Mouse (Mus musculus) midbrain, embryonic 13.5 days (tissue): ENCODE results near the gene Ccnd2. TPM values are rescaled to one million over a fixed set of nuclear protein-coding genes. Genes with fewer than 3 reads are reported as not detected.

Experiments used
- ATAC-seq: fragments of 200-750 bp; cut with Nextera tagmentation; 2 replicates; pipeline ENCODE4 v1.8.0; 2017; ENCODE audit warnings: mild to moderate bottlenecking, moderate TSS enrichment, moderate library complexity
- H3K27ac ChIP-seq: fragments of 300-500 bp; sonication (generic); 2 replicates; pipeline ENCODE4 v1.5.1; 2015; ENCODE audit warnings: inconsistent platforms, mild to moderate bottlenecking, moderate library complexity
- H3K27me3 ChIP-seq: fragments of 300-500 bp; sonication (generic); 2 replicates; pipeline ENCODE4 v1.6.1; 2015; ENCODE audit warnings: mild to moderate bottlenecking, inconsistent platforms
- H3K36me3 ChIP-seq: fragments of 300-500 bp; sonication (generic); 2 replicates; pipeline ENCODE4 v1.6.1; 2015; ENCODE audit warnings: mild to moderate bottlenecking, inconsistent platforms
- H3K4me1 ChIP-seq: fragments of 300-500 bp; sonication (generic); replicated peaks from 2 replicates; pipeline ENCODE4 v1.6.1; 2015; ENCODE audit warnings: inconsistent platforms
- H3K4me2 ChIP-seq: fragments of 300-500 bp; sonication (generic); replicated peaks from 2 replicates; pipeline ENCODE4 v1.6.1; 2015; ENCODE audit warnings: moderate library complexity, mild to moderate bottlenecking, inconsistent platforms
- H3K4me3 ChIP-seq: fragments of 300-500 bp; sonication (generic); replicated peaks from 2 replicates; pipeline ENCODE4 v1.5.1; 2015; ENCODE audit warnings: mild to moderate bottlenecking, inconsistent platforms
- H3K9ac ChIP-seq: fragments of 300-500 bp; sonication (generic); replicated peaks from 2 replicates; pipeline ENCODE4 v1.6.1; 2015; ENCODE audit warnings: mild to moderate bottlenecking, inconsistent platforms
- H3K9me3 ChIP-seq: fragments of 300-500 bp; sonication (generic); 2 replicates; pipeline ENCODE4 v1.6.1; 2016; ENCODE audit warnings: mild to moderate bottlenecking, inconsistent platforms
- WGBS: fragments of 180-500 bp; shearing (Covaris S2); methylation state at CpG from one replicate; pipeline ENCODE4 v1.1.7; 2015; 5-methylcytosine and 5-hydroxymethylcytosine counted together
- polyA plus RNA-seq: library from polyadenylated mRNA; unstranded; fragments of >200 nt; fragmentation: Nextera tagmentation; extraction: Ambion mirVana; gene quantifications from 2 replicates; pipeline ENCODE4 v1.2.1, GENCODE M21; 2015

Gene Ccnd2
- polyA plus RNA-seq, 1 experiment from 2014 or later, result 837 TPM

DNA sequence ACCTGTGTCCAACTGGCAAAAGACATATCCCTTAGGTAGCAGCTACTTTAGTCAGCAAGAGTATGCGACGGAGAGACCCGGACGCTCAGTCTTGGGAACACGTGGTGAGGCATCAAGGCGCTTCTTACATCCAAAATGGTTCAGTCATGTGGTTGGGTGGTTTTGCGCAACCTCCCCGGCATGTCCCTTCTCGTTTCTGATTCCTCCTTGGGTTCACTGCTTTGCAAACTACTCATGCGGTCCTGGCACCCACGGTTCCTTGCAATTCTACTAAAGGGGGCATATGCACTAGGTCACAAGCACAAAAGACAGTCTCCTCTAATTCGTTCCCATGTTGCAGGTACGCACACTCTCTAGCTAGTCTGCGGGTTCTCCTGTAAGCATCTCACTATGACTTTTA is 22.3 kb downstream of the Ccnd2 start:
- 93% methylated on average over 14 of the region's 14 CpGs for WGBS
- H3K36me3 ChIP-seq, result peaks cover 21% of the 10 kb centered on the region
- H3K4me1 ChIP-seq, result peaks cover 28% of the 10 kb centered on the region
- H3K9ac ChIP-seq, result no peak overlapping the region
- H3K27me3 ChIP-seq, result no peaks in the 10 kb centered on the region
- no peak overlapping the region for H3K4me2 ChIP-seq
- ATAC-seq, result no peak
- no peaks in the 10 kb centered on the region for H3K9me3 ChIP-seq
- H3K27ac ChIP-seq, result no peak overlapping the region
- no peak overlapping the region for H3K4me3 ChIP-seq

DNA sequence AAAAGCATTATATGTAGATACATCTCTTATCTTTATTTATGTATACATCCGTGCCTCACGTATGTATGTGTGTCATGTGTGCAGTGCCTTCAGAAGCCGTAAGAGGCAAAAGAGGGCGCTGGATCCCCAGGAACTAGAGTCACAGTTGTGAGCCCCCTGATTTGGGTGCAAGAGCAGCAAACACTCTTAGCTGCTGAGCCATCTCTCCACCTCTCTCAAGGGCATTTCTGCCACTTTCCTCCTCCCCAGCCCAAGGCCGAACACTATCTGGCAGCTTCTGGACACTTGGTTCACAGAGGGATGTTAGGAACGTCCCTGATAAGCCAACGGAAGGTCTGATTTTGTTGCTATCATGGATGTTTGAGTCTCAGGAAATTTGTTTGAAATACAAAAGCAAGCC is 28.5 kb downstream of the Ccnd2 start:
- no peak for ATAC-seq
- Histone ChIP-seq H3K36me3 (peaks cover 16% of the 10 kb centered on the region), H3K4me1 (no peaks in the 10 kb centered on the region), H3K9ac (no peak overlapping the region), H3K27ac (no peak overlapping the region), H3K4me2 (no peak overlapping the region), H3K4me3 (no peak overlapping the region), H3K27me3 (no peaks in the 10 kb centered on the region), H3K9me3 (no peaks in the 10 kb centered on the region)
- WGBS, result 85% methylated on average over 7 of the region's 7 CpGs

DNA sequence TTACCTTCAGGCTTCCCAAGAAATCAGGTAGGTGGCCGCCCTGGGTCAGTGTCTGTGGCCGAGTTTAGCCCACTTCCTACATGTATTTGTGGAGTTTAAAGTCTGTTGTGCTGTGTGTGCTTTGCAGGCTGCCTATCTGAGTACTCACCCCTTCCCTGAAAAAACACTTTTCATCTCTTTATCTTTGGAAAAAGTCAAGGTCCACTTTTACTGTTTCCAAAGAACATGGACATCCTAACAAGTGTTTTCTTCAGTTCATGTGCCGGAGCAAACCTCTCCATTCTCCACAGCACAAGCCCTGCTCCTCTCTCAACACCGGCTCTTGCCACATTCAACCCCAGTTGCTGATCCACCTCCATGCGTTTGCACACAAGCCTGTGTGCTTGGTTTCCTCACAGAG is 29.0 kb downstream of the Ccnd2 start:
- ATAC-seq, result no peak
- Histone ChIP-seq H3K27ac (no peak overlapping the region), H3K9ac (no peak overlapping the region), H3K4me3 (no peak overlapping the region), H3K9me3 (no peaks in the 10 kb centered on the region), H3K27me3 (no peaks in the 10 kb centered on the region), H3K36me3 (peaks cover 13% of the 10 kb centered on the region), H3K4me1 (no peaks in the 10 kb centered on the region), H3K4me2 (no peak overlapping the region)
- 87% methylated on average over 5 of the region's 5 CpGs for WGBS

DNA sequence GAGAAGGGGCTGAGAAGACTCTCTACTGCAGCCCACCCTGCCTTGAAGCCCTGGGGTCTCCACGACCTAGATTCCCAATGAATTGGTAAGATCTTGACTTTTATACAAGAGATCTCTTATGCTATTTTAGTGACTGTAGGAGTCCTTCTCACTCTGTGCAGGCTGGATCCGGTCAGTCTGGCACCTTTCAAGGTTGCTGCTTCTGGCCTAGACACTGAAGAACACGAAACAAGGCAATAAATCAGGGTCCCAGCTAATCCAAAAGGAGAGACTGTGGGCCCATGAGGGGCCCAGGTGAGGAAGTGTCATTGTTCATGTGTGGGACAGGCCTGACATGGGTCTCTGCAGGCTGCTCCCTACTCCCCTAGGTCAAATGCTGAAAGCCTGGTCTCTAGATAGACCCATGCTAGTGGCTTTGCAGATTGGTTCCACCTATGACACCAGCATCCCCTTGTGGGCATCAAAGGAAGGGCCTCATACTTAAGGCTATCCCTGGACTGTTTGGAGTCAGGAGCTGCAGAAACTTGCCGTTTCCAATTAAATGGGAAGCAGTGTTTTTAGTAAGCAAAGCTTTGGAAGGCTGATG is 29.7 kb downstream of the Ccnd2 start:
- peaks cover 7% of the 10 kb centered on the region for H3K36me3 ChIP-seq
- 84% methylated on average over 4 of the region's 4 CpGs for WGBS
- no peak overlapping the region for H3K9ac ChIP-seq
- ATAC-seq, result peak; percentile 40; the same call in 1 of the 2 replicates
- H3K27me3 ChIP-seq, result no peaks in the 10 kb centered on the region
- H3K27ac ChIP-seq, result no peak overlapping the region
- no peaks in the 10 kb centered on the region for H3K4me1 ChIP-seq
- H3K4me2 ChIP-seq, result no peak overlapping the region
- H3K9me3 ChIP-seq, result no peaks in the 10 kb centered on the region
- H3K4me3 ChIP-seq, result no peak overlapping the region

DNA sequence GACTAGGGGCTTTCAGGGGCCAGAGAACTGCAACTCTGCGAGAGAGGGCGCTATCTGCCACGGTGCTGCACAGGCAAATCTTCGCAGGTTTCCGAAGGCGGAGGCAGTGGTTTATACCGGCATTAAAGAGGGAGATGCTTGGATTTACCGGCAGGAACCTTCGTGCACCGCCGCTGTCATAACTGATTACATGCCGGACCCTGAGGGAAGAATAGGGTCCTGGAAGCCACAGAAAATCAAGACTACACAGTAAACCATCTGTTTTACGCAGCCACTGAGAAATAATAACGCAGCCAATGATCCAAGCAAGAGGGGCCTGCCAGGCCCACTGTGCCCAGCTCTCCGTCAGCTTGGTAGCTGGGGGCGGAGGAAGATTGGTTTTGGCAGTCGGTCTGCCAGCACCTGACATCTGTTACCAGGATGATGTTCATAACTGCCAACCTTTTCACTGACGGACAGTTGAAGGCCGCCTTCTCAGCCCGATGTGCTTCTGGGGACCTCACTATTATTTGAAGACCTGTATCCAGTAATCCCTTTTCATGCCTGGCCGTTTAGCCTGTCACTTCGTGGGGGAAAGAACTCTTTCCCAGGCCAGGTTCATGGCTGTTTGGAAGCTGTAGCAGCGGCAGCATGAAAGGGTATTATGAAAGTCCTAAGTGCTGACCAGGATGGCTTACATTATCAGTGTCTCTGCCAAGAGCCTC is 37.1 kb downstream of the Ccnd2 start:
- H3K9me3 ChIP-seq, result no peaks in the 10 kb centered on the region
- H3K4me3 ChIP-seq, result no peak overlapping the region
- H3K9ac ChIP-seq, result 0 out of 2 replicates have a peak overlapping the region, but pooled peaks have one; percentile 12
- peaks cover 10% of the 10 kb centered on the region; the same call in 1 of the 2 replicates for H3K4me1 ChIP-seq
- WGBS, result 38% methylated on average over 23 of the region's 23 CpGs
- H3K27me3 ChIP-seq, result peaks cover 6% of the 10 kb centered on the region; the same call in 1 of the 2 replicates
- no peaks in the 10 kb centered on the region for H3K36me3 ChIP-seq
- peak overlapping the region; percentile 10 for H3K4me2 ChIP-seq
- peak overlapping the region; percentile 54 for H3K27ac ChIP-seq
- ATAC-seq, result peak; percentile 49

DNA sequence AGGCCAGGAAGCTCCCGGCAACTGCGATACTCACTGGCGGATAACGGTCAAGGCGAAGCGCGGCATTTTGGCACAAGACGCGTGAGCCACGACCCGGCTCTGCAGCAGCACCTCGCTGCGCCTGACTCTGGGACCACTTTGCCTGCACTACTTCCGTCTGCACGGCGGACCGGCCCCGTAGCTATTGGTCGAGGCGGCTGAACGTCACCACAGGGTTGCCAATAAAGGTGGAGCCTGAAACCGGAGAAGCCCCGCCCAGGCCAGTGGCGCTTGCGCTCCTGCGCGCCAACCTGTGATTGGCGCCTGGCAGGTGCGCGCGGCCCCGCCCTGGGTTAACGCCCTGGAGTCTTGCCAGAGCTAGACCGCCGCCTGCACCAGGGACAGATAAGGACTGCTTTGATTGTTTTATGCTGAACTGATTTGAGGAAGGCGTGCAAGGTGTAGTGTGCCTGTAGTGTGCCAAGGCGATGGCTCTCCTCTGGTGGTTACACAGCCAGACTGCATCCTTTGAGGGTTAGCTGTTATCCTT is 42.5 kb downstream of the Ccnd2 start, which contains the start of gene Tigar:
TSS of gene Tigar (minus strand) at position 156 of the 529 bp plus-strand sequence.
- peak within 1 kb of the TSS; percentile 67 for H3K4me3 ChIP-seq
- H3K4me2 ChIP-seq, result peak within 1 kb of the TSS; percentile 71
- peak; percentile 100 for ATAC-seq
- no peaks in the 10 kb centered on the region for H3K9me3 ChIP-seq
- peaks cover 25% of the 10 kb centered on the region for H3K4me1 ChIP-seq
- peak within 1 kb of the TSS; percentile 72 for H3K9ac ChIP-seq
- 0% methylated on average over 37 of the region's 37 CpGs for WGBS
- no peaks in the 10 kb centered on the region; the same call in 1 of the 2 replicates for H3K36me3 ChIP-seq
- H3K27me3 ChIP-seq, result peaks cover 6% of the 10 kb centered on the region; the same call in 1 of the 2 replicates
- peak within 1 kb of the TSS; percentile 47; the same call in 1 of the 2 replicates for H3K27ac ChIP-seq

DNA sequence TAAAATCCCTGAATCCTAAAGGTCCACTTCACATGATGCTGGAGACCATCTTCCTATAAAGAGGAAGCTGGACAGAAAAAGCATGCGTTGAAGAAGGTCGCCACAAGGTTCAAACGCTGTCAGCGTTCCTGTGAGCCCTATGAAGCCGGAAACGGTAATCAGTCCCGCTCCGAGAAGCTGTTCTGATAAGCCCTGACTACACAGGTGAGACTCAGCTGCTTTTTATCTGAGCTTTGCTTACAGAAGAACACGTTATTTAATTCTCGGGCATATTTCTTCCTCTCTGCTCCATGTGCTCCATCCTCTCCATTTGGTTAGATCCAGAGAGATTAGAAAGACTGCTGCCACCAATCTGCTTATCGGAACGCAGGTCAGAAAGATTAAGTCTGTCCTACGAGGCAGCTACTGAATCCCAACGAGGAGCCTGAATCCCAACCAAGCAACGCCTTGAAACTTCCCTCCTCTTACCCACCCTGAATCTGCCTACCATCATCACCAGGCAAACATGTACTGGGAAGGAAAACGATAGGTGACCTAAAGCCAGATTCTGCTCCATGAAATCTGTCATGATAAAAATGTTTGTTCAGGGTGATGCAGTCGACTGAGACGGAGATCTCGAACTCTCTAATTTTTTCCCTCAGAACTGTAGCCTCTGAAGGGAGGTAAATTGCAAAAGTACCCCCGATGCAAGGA is 43.5 kb downstream of the Ccnd2 start:
- no peaks in the 10 kb centered on the region for H3K9me3 ChIP-seq
- peaks cover 2% of the 10 kb centered on the region; the same call in 1 of the 2 replicates for H3K36me3 ChIP-seq
- H3K9ac ChIP-seq, result peak overlapping the region; percentile 72
- peak overlapping the region; percentile 71 for H3K4me2 ChIP-seq
- H3K4me3 ChIP-seq, result peak overlapping the region; percentile 67
- H3K27me3 ChIP-seq, result peaks cover 6% of the 10 kb centered on the region; the same call in 1 of the 2 replicates
- no peak for ATAC-seq
- H3K4me1 ChIP-seq, result peaks cover 24% of the 10 kb centered on the region
- WGBS, result 47% methylated on average over 20 of the region's 20 CpGs
- no peak overlapping the region for H3K27ac ChIP-seq

DNA sequence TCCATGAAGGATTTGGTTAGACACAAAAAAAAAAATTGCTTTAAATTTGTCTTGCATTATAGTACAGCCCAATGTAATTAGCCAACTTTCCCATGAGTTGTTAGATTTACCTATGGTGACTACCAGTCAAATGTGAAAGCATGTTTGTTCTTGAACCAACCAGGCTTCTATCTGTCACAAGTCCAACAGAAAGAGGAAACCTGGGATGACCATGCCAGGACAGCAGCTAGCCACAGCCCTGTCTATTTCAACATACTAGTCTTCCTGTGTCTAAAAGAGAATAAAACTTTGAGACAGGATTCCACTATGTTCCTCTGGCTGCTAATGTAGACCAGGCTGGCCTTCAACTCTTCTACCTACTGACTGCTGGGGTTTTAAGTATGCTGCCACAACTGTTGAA is 44.6 kb downstream of the Ccnd2 start:
- no peak overlapping the region for H3K4me2 ChIP-seq
- H3K27me3 ChIP-seq, result peaks cover 6% of the 10 kb centered on the region; the same call in 1 of the 2 replicates
- no peak overlapping the region for H3K4me3 ChIP-seq
- no peak for ATAC-seq
- H3K36me3 ChIP-seq, result peaks cover 10% of the 10 kb centered on the region; the same call in 1 of the 2 replicates
- H3K4me1 ChIP-seq, result peaks cover 24% of the 10 kb centered on the region
- no peak overlapping the region for H3K27ac ChIP-seq
- H3K9ac ChIP-seq, result no peak overlapping the region
- H3K9me3 ChIP-seq, result no peaks in the 10 kb centered on the region

DNA sequence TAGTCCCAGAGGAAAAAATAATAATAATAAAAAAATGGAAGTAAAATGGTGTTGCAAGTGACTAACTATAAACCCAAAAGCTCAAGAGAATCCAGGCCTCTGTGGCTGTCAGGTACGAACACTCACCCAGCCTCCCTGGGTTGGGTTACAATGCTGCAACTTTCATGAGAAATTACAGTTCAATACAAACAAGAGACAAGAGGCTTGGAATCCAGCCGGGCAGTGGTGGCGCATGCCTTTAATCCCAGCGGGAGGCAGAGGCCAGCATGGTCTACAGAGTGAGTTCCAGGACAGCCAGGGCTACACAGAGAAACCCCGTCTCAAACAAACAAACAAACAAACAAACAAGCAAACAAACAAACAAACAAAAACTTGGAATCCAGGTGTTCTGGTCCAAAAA is 45.3 kb downstream of the Ccnd2 start:
- H3K4me3 ChIP-seq, result no peak overlapping the region
- no peaks in the 10 kb centered on the region for H3K9me3 ChIP-seq
- no peak for ATAC-seq
- peaks cover 24% of the 10 kb centered on the region for H3K4me1 ChIP-seq
- H3K27ac ChIP-seq, result no peak overlapping the region
- H3K4me2 ChIP-seq, result no peak overlapping the region
- H3K27me3 ChIP-seq, result peaks cover 6% of the 10 kb centered on the region; the same call in 1 of the 2 replicates
- no peak overlapping the region for H3K9ac ChIP-seq
- peaks cover 14% of the 10 kb centered on the region; the same call in 1 of the 2 replicates for H3K36me3 ChIP-seq
- 50% methylated on average over 5 of the region's 5 CpGs for whole genome bisulfite sequencing

DNA sequence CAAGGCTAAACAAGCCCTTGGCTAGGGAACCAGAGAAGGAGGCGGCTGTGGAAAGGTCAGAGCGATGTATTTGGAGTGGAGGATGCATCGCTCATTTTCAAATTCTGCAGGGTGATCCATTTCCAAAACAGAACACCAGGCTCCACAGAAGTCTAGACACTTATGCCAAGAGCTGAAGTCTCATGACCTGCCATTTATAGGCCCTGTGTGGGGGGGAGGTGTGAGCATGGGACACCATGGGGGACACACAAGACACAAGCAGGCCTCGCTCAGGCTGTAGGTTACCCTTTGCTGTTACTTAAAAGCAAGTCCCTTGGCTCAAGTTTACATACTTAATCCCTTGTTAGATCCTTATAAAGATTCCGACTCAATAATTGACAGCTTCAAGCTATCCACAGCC is 45.8 kb downstream of the Ccnd2 start:
- no peak overlapping the region for H3K4me2 ChIP-seq

DNA sequence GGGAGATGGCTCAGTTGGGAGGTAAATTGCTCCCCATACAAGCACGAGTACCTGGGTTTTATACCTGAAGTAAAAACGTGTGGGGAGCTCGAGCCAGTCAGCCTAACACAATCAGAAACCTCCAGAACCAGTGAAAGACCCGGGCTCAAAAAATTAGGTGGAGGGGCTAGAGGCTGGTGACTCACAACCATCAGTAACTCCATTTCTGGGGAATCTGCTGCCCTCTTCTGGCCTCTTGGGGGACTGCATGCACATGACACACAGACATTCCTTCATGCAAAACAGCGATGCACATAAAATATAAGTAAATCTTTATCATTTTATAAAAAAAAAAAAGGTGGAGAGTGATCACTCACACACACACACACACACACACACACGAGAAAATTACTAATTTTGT is 46.9 kb downstream of the Ccnd2 start:
- Histone ChIP-seq H3K9ac (no peak overlapping the region), H3K27ac (no peak overlapping the region), H3K27me3 (no peaks in the 10 kb centered on the region), H3K36me3 (peaks cover 27% of the 10 kb centered on the region), H3K4me2 (no peak overlapping the region), H3K4me1 (peaks cover 24% of the 10 kb centered on the region), H3K4me3 (no peak overlapping the region), H3K9me3 (no peaks in the 10 kb centered on the region)
- 63% methylated on average over 6 of the region's 6 CpGs for WGBS
- no peak for ATAC-seq

More for the DNA sequence above, 45.8 kb downstream of the Ccnd2 start:
- H3K27ac ChIP-seq, result no peak overlapping the region
- ATAC-seq, result no peak
- WGBS, result 82% methylated on average over 5 of the region's 5 CpGs
- H3K4me1 ChIP-seq, result peaks cover 24% of the 10 kb centered on the region
- H3K36me3 ChIP-seq, result peaks cover 17% of the 10 kb centered on the region
- H3K4me3 ChIP-seq, result no peak overlapping the region
- H3K9me3 ChIP-seq, result no peaks in the 10 kb centered on the region
- H3K27me3 ChIP-seq, result peaks cover 6% of the 10 kb centered on the region; the same call in 1 of the 2 replicates
- H3K9ac ChIP-seq, result no peak overlapping the region
